Mouse (Mus musculus) heart, embryonic 12.5 days (tissue): Measurements from ENCODE around the gene Cyp2c65. TPM values are rescaled to one million over a fixed set of nuclear protein-coding genes. Genes with fewer than 3 reads are reported as not detected.
"Not testable (repeated sequence)": the region's sequence is repeated elsewhere in the genome, so short reads cannot be mapped to it uniquely, and the experiment has no call there.

Source experiments
- ATAC-seq: fragments of 200-750 bp; cut with Nextera tagmentation; 2 replicates; pipeline ENCODE4 v1.8.0; 2017; ENCODE audit warnings: moderate TSS enrichment, moderate library complexity; ENCODE audit not compliant: insufficient number of reproducible peaks, low FRiP score
- H3K27ac ChIP-seq: fragments of 300-500 bp; sonication (generic); 2 replicates; pipeline ENCODE4 v1.5.1; 2016; ENCODE audit warnings: mild to moderate bottlenecking, moderate library complexity; ENCODE audit not compliant: poor library complexity, severe bottlenecking
- H3K27me3 ChIP-seq: fragments of 300-500 bp; sonication (generic); replicated peaks from 2 replicates; pipeline ENCODE4 v1.6.1; 2016; ENCODE audit warnings: mild to moderate bottlenecking, moderate library complexity
- H3K36me3 ChIP-seq: fragments of 300-500 bp; sonication (generic); 2 replicates; pipeline ENCODE4 v1.6.1; 2016; ENCODE audit warnings: mild to moderate bottlenecking, moderate library complexity
- H3K4me1 ChIP-seq: fragments of 300-500 bp; sonication (generic); replicated peaks from 2 replicates; pipeline ENCODE4 v1.6.1; 2016; ENCODE audit warnings: mild to moderate bottlenecking
- H3K4me2 ChIP-seq: fragments of 300-500 bp; sonication (generic); 2 replicates; pipeline ENCODE4 v1.6.1; 2016; ENCODE audit warnings: mild to moderate bottlenecking, moderate library complexity
- H3K4me3 ChIP-seq: fragments of 300-500 bp; sonication (generic); 2 replicates; pipeline ENCODE4 v1.5.1; 2016; ENCODE audit warnings: mild to moderate bottlenecking
- H3K9ac ChIP-seq: fragments of 300-500 bp; sonication (generic); 2 replicates; pipeline ENCODE4 v1.6.1; 2016; ENCODE audit warnings: mild to moderate bottlenecking, moderate library complexity
- H3K9me3 ChIP-seq: fragments of 300-500 bp; sonication (generic); replicated peaks from 2 replicates; pipeline ENCODE4 v1.6.1; 2016; ENCODE audit warnings: mild to moderate bottlenecking, moderate library complexity
- WGBS: fragments of 180-500 bp; shearing (Covaris S2); methylation state at CpG from one replicate; pipeline ENCODE4 v1.1.7; 2016; 5-methylcytosine and 5-hydroxymethylcytosine counted together
- polyA plus RNA-seq: library from polyadenylated mRNA; unstranded; fragments of >200 nt; fragmentation: Nextera tagmentation; extraction: Ambion mirVana; gene quantifications from 2 replicates; pipeline ENCODE4 v1.2.1, GENCODE M21; 2016

The Cyp2c65 gene
- polyA plus RNA-seq: not detected in 2 replicates

GRCm38 (mm10) chr19:39060719-39061118, at the start of gene Cyp2c65:
Cyp2c65 (plus strand) TSS chr19:39061015.
- Histone ChIP-seq H3K9me3 (no peaks in the 10 kb centered on the region; the same call in 1 of the 2 replicates), H3K9ac (no peak within 1 kb of the TSS), H3K27me3 (no peaks in the 10 kb centered on the region), H3K4me3 (no peak within 1 kb of the TSS), H3K36me3 (no peaks in the 10 kb centered on the region), H3K4me2 (no peak within 1 kb of the TSS), H3K27ac (no peak within 1 kb of the TSS), H3K4me1 (no peaks in the 10 kb centered on the region)
- WGBS: 57% methylated on average over 2 of the region's 2 CpGs
- ATAC-seq: no peak

- H3K27me3 ChIP-seq: no peaks in the 10 kb centered on the region
- H3K9me3 ChIP-seq: no peaks in the 10 kb centered on the region; the same call in 1 of the 2 replicates
- WGBS: 86% methylated on average over 1 of the region's 1 CpGs
- H3K27ac ChIP-seq: no peak overlapping the region
- no peak overlapping the region for H3K4me3 ChIP-seq
- H3K4me2 ChIP-seq: no peak overlapping the region
- no peaks in the 10 kb centered on the region for H3K4me1 ChIP-seq
- ATAC-seq: no peak
- no peak overlapping the region for H3K9ac ChIP-seq
- no peaks in the 10 kb centered on the region for H3K36me3 ChIP-seq
These were observed 2.9 kb upstream of the Cyp2c65 start for GRCm38 (mm10) chr19:39057928-39058327.

- not testable (repeated sequence) for H3K9ac ChIP-seq, H3K4me2 ChIP-seq, H3K4me3 ChIP-seq, H3K36me3 ChIP-seq, ATAC-seq, H3K27me3 ChIP-seq, H3K4me1 ChIP-seq, H3K27ac ChIP-seq
- WGBS: 67% methylated on average over 2 of the region's 2 CpGs
- H3K9me3 ChIP-seq: peaks cover 33% of the 10 kb centered on the region
These were observed 38.0 kb downstream of the Cyp2c65 start for GRCm38 (mm10) chr19:39098779-39099178.

GRCm38 (mm10) chr19:39113644-39114043, 52.8 kb downstream of the Cyp2c65 start, which contains the start of gene Cyp2c66:
Cyp2c66 (plus strand) TSS chr19:39113898.
- no peaks in the 10 kb centered on the region for H3K4me1 ChIP-seq
- ATAC-seq: no peak
- H3K9me3 ChIP-seq: peaks cover 7% of the 10 kb centered on the region
- 63% methylated on average over 1 of the region's 1 CpGs for WGBS
- no peak within 1 kb of the TSS for H3K4me2 ChIP-seq
- no peak within 1 kb of the TSS for H3K27ac ChIP-seq
- no peaks in the 10 kb centered on the region for H3K27me3 ChIP-seq
- H3K4me3 ChIP-seq: no peak within 1 kb of the TSS
- H3K36me3 ChIP-seq: no peaks in the 10 kb centered on the region
- no peak within 1 kb of the TSS for H3K9ac ChIP-seq

Other genes with a start within 250 kb of the Cyp2c65 start
- gene Noc3l, start 241.8 kb upstream of the Cyp2c65 start, polyA plus RNA-seq: 5.7 and 6.0 TPM in 2 replicates
- gene Tbc1d12, start 224.4 kb upstream of the Cyp2c65 start, polyA plus RNA-seq: 2.3 and 3.1 TPM in 2 replicates
- gene Hells, start 130.1 kb upstream of the Cyp2c65 start, polyA plus RNA-seq: 35.8 and 37.0 TPM in 2 replicates
- gene Cyp2c55, start 54.0 kb upstream of the Cyp2c65 start, polyA plus RNA-seq: not detected in 2 replicates
- gene Cyp2c66, start 52.9 kb downstream of the Cyp2c65 start, polyA plus RNA-seq: not detected in 2 replicates
- gene Cyp2c29, start 208.4 kb downstream of the Cyp2c65 start, polyA plus RNA-seq: not detected in 2 replicates